12 mouse cellular contexts compared by ENCODE assay signal in the genomic region with DNA sequence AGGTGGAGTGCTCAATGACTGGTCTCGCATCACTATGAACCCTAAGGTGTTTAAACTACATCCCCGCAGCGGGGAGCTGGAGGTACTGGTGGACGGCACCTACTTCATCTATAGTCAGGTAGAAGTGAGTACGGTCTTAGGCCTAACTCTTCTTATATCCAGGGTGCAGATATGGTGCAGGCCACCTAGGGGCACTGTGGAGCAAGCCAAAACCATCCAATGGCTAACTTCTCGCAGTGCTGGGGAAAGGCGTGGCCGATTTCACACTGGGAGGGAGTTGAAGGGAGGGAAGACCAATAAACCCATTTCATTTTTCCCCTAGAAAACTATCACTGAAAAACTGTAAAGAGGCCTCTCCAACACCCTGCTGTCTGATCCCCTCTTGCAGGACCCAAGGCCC. TPM values are rescaled to one million over a fixed set of nuclear protein-coding genes. Genes with fewer than 3 reads are reported as not detected.
DNase-seq lines count a peak whose midpoint lies in the region; ATAC-seq and TF ChIP-seq lines count a peak whose summit lies in the region.
"Had no signal": no experiment of that assay in that cellular context is flagged by ENCODE, and none has a peak within 500 bp of the region (broad histone marks: within the 10 kb centered on the region; RNA-seq: fewer than 3 reads in every experiment).

No protein-coding gene starts in this region.

- no peak overlapping the region for H3K4me2 ChIP-seq in kidney, embryonic 15.5 days
- H3K4me2 ChIP-seq: limb, embryonic 13.5 days had no signal

- H3K9ac ChIP-seq in kidney, embryonic 15.5 days = no peak overlapping the region
- H3K9ac ChIP-seq in MEL (ENCODE audit: control insufficient read depth, low read depth, low read length, poor library complexity, severe bottlenecking) = no peak overlapping the region
- H3K9ac ChIP-seq: limb, embryonic 13.5 days had no signal

- ATAC-seq in kidney, embryonic 15.5 days (replicated peaks; ENCODE audit: low FRiP score) = no peak

- H3K79me2 ChIP-seq in MEL (ENCODE audit: control insufficient read depth, insufficient read depth, low read length, poor library complexity) = no peaks in the 10 kb centered on the region

- no peaks in the 10 kb centered on the region for H3K4me1 ChIP-seq in kidney, adult 2 months (ENCODE audit: control insufficient read depth, insufficient read depth, low read length)
- no peaks in the 10 kb centered on the region for H3K4me1 ChIP-seq in kidney, embryonic 15.5 days
- H3K4me1 ChIP-seq in MEL (ENCODE audit: control insufficient read depth in 1 of 2, insufficient read depth in 2 of 2, low read length in 2 of 2) = peaks cover 0 to 5% of the 10 kb centered on the region in 2 experiments; a peak in 1 of 4 replicates
- no peaks in the 10 kb centered on the region for H3K4me1 ChIP-seq in lung, adult 2 months (ENCODE audit: control insufficient read depth, insufficient read depth, low read length)
- H3K4me1 ChIP-seq in cerebellum, adult 2 months (ENCODE audit: control insufficient read depth, insufficient read depth, low read length) = no peaks in the 10 kb centered on the region
- H3K4me1 ChIP-seq: limb, embryonic 13.5 days had no signal

- no peaks in the 10 kb centered on the region for H3K36me3 ChIP-seq in kidney, adult 2 months (ENCODE audit: control insufficient read depth, insufficient read depth, low read length)
- H3K36me3 ChIP-seq in kidney, embryonic 15.5 days = no peaks in the 10 kb centered on the region
- H3K36me3 ChIP-seq in MEL (ENCODE audit: control insufficient read depth in 1 of 2, insufficient read depth in 2 of 2, low read length in 2 of 2) = peaks cover 0 to 5% of the 10 kb centered on the region in 2 experiments; a peak in 2 of 4 replicates
- H3K36me3 ChIP-seq: limb, embryonic 13.5 days had no signal

- peak; percentile 61 for TF ChIP-seq CTCF in kidney, adult 2 months (conservative IDR thresholded peaks at IDR 0.05; ENCODE audit: insufficient read depth, insufficient read length, low read depth, low read length)
- peak; percentile 41 to 64 (median 46) for TF ChIP-seq CTCF in MEL (IDR thresholded peaks at IDR 0.05 in 2 of 3, conservative IDR thresholded peaks at IDR 0.05 in 1 of 3; ENCODE audit: control insufficient read depth in 1 of 3, insufficient read depth in 1 of 3, low read depth in 2 of 3, low read length in 3 of 3, poor library complexity in 1 of 3, severe bottlenecking in 1 of 3)
- peak; percentile 19; the same call in 1 of the 2 replicates for TF ChIP-seq CTCF in brain, embryonic 14.5 days (IDR thresholded peaks at IDR 0.05; ENCODE audit: borderline replicate concordance, extremely low read depth, insufficient read depth, insufficient read length)
- TF ChIP-seq CTCF in lung, adult 2 months (IDR thresholded peaks at IDR 0.05; ENCODE audit: insufficient read depth, low read length) = peak; percentile 49
- TF ChIP-seq CTCF in cerebellum, adult 2 months (IDR thresholded peaks at IDR 0.05; ENCODE audit: borderline replicate concordance, insufficient read depth, low read depth, low read length) = no peak

- peak; percentile 49 for TF ChIP-seq RAD21 in MEL (IDR thresholded peaks at IDR 0.05; ENCODE audit: low read depth, low read length)

- no peaks in the 10 kb centered on the region for H3K27me3 ChIP-seq in kidney, adult 2 months (replicated peaks; ENCODE audit: control insufficient read depth, insufficient read depth, low read length)
- peaks cover 56% of the 10 kb centered on the region for H3K27me3 ChIP-seq in kidney, embryonic 15.5 days
- no peaks in the 10 kb centered on the region for H3K27me3 ChIP-seq in MEL (ENCODE audit: control insufficient read depth in 1 of 2, insufficient read depth in 2 of 2, low read length in 2 of 2)
- no peaks in the 10 kb centered on the region for H3K27me3 ChIP-seq in cerebellum, adult 2 months (ENCODE audit: control insufficient read depth, insufficient read depth, low read length)

- H3K4me3 ChIP-seq in kidney, adult 2 months (ENCODE audit: insufficient read depth, low read depth, low read length) = no peak overlapping the region
- no peak overlapping the region for H3K4me3 ChIP-seq in kidney, embryonic 15.5 days (replicated peaks)
- no peak overlapping the region for H3K4me3 ChIP-seq in MEL (ENCODE audit: control insufficient read depth in 1 of 2, insufficient read depth in 1 of 2, low read depth in 2 of 2, low read length in 2 of 2)
- no peak overlapping the region for H3K4me3 ChIP-seq in lung, adult 2 months (replicated peaks; ENCODE audit: extremely low read depth, low read depth, low read length)
- no peak overlapping the region for H3K4me3 ChIP-seq in cerebellum, adult 2 months (replicated peaks; ENCODE audit: insufficient read depth, low read depth, low read length)
- H3K4me3 ChIP-seq: limb, embryonic 13.5 days had no signal

- TF ChIP-seq EP300 in MEL (IDR thresholded peaks at IDR 0.05; ENCODE audit: low read depth in 1 of 2, low read length in 2 of 2) = no peak

- no peaks in the 10 kb centered on the region for H3K9me3 ChIP-seq in kidney, embryonic 15.5 days (replicated peaks)
- no peaks in the 10 kb centered on the region for H3K9me3 ChIP-seq in MEL (replicated peaks; ENCODE audit: insufficient read depth, low read length)
- H3K9me3 ChIP-seq: limb, embryonic 13.5 days had no signal

- 80% methylated on average over 8 of the region's 8 CpGs for WGBS in kidney, adult 2 months
- 82% methylated on average over 8 of the region's 8 CpGs for whole genome bisulfite sequencing in kidney, embryonic 15.5 days
- 75% methylated on average over 8 of the region's 8 CpGs for WGBS in lung, adult 2 months
- WGBS in cerebellum, adult 2 months = 87% methylated on average over 8 of the region's 8 CpGs

- TF ChIP-seq POLR2A in kidney, adult 2 months (IDR thresholded peaks at IDR 0.05; ENCODE audit: low read depth, low read length) = no peak
- TF ChIP-seq POLR2A in MEL (IDR thresholded peaks at IDR 0.05; ENCODE audit: control insufficient read depth in 1 of 2, insufficient read depth in 1 of 2, low read depth in 1 of 2, low read length in 2 of 2, poor library complexity in 1 of 2) = no peak
- TF ChIP-seq POLR2A in brain, embryonic 14.5 days (IDR thresholded peaks at IDR 0.05; ENCODE audit: borderline replicate concordance, extremely low read depth, insufficient read depth, insufficient read length, poor library complexity, severe bottlenecking) = no peak
- no peak for TF ChIP-seq POLR2A in lung, adult 2 months (IDR thresholded peaks at IDR 0.05; ENCODE audit: borderline replicate concordance, extremely low read depth, low read depth, low read length)
- TF ChIP-seq POLR2A in cerebellum, adult 2 months (IDR thresholded peaks at IDR 0.05; ENCODE audit: borderline replicate concordance, insufficient read depth, low read length) = no peak

- H3K27ac ChIP-seq in kidney, adult 2 months (ENCODE audit: insufficient read depth, low read depth, low read length) = no peak overlapping the region
- no peak overlapping the region for H3K27ac ChIP-seq in kidney, embryonic 15.5 days
- no peak overlapping the region for H3K27ac ChIP-seq in MEL (ENCODE audit: control insufficient read depth, low read depth, low read length)
- H3K27ac ChIP-seq in cerebellum, adult 2 months (ENCODE audit: insufficient read depth, low read length) = no peak overlapping the region
- H3K27ac ChIP-seq: limb, embryonic 13.5 days had no signal

- peak; percentile 0 for DNase-seq in kidney, adult 2 months
- peak; percentile 61 for DNase-seq in MEL (ENCODE audit: low read depth, low spot score)
- no peak for DNase-seq in brain, embryonic 14.5 days (ENCODE audit: low read depth)
- no peak for DNase-seq in lung, adult 2 months
- DNase-seq in cerebellum, adult 18-20 months = no peak
- DNase-seq in cerebellum, adult 2 months = no peak
- DNase-seq in spleen, adult 18-20 months = no peak

TF ChIP-seq in MEL, 35 proteins besides CTCF, POLR2A, EP300 and RAD21:
- TF ChIP-seq POLR2AphosphoS2 (IDR thresholded peaks at IDR 0.05; ENCODE audit: low read length) (no peak), UBTF (IDR thresholded peaks at IDR 0.05; ENCODE audit: borderline replicate concordance, insufficient read depth, low read depth, low read length) (no peak), ZC3H11A (IDR thresholded peaks at IDR 0.05; ENCODE audit: low read depth, low read length) (peak; percentile 34; the same call in 1 of the 2 replicates), MAX (IDR thresholded peaks at IDR 0.05; ENCODE audit: low read length) (no peak), CHD1 (IDR thresholded peaks at IDR 0.05; ENCODE audit: low read depth, low read length) (no peak), MXI1 (IDR thresholded peaks at IDR 0.05; ENCODE audit: low read depth, low read length) (no peak), USF2 (IDR thresholded peaks at IDR 0.05; ENCODE audit: borderline replicate concordance in 1 of 2, insufficient read depth in 1 of 2, low read depth in 1 of 2, low read length in 2 of 2) (no peak), TBP (IDR thresholded peaks at IDR 0.05; ENCODE audit: low read depth, low read length) (no peak), SMC3 (IDR thresholded peaks at IDR 0.05; ENCODE audit: low read depth, low read length) (peak; percentile 58), TAL1 (IDR thresholded peaks at IDR 0.05; ENCODE audit: low read length) (no peak)

RNA-seq across cellular contexts. Expression of gene Otud6a, which starts 33.8 kb away (rescaled TPM):
- not detected in 2 replicates for polyA plus RNA-seq in kidney, adult 2 months (2012; rRNA removed)
- 0.19 TPM in 1 of 2 replicates, not detected in the other for polyA plus RNA-seq in kidney, embryonic 15.5 days (2015; fragmentation: Nextera tagmentation; extraction: Ambion mirVana)
- total RNA-seq in MEL (2012; rRNA removed) = not detected in 2 replicates
- polyA plus RNA-seq in MEL (2012; ENCODE audit: insufficient read depth in 1 of 2, insufficient read length in 2 of 2, low read depth in 1 of 2, low replicate concordance in 2 of 2, missing spikeins in 1 of 2) = not detected
- polyA plus RNA-seq in brain, embryonic 14.5 days (2012; rRNA removed) = not detected in 2 replicates
- polyA plus RNA-seq in lung, adult 2 months (2012; rRNA removed) = not detected in 2 replicates
- not detected in 2 replicates for polyA plus RNA-seq in cerebellum, adult 2 months (2012; rRNA removed)
- total RNA-seq: heart, adult 18-20 months had no signal
- polyA plus RNA-seq: limb, embryonic 13.5 days; neural tube, embryonic 14.5 days; urinary bladder, adult 2 months had no signal

RNA-seq across cellular contexts. Expression of gene Awat2, which starts 47.5 kb away (rescaled TPM):
- 0.54 and 0.70 TPM in 2 replicates for polyA plus RNA-seq in kidney, adult 2 months (2012; rRNA removed)
- 0.47 and 0.69 TPM in 2 replicates for polyA plus RNA-seq in kidney, embryonic 15.5 days (2015; fragmentation: Nextera tagmentation; extraction: Ambion mirVana)
- 0.65 and 0.78 TPM in 2 replicates for total RNA-seq in MEL (2012; rRNA removed)
- under 1 TPM in 1 of 2 experiments, not detected in 1; 0.95 TPM for polyA plus RNA-seq in MEL (2012; ENCODE audit: insufficient read depth in 1 of 2, insufficient read length in 2 of 2, low read depth in 1 of 2, low replicate concordance in 2 of 2, missing spikeins in 1 of 2)
- polyA plus RNA-seq in brain, embryonic 14.5 days (2012; rRNA removed) = 0.25 and 0.34 TPM in 2 replicates
- 0.44 and 0.77 TPM in 2 replicates for polyA plus RNA-seq in lung, adult 2 months (2012; rRNA removed)
- 0.08 and 0.15 TPM in 2 replicates for polyA plus RNA-seq in cerebellum, adult 2 months (2012; rRNA removed)
- polyA plus RNA-seq: neural tube, embryonic 14.5 days had no signal

Comparison
In these comparisons a context has a peak if more than half of its experiments do, and no peak if none do; other contexts are left out.
1. DNase-seq: peak in kidney, adult 2 months (single experiment) and MEL (single experiment); none in brain, embryonic 14.5 days (single experiment), lung, adult 2 months (single experiment), cerebellum, adult 18-20 months (0 of 2), cerebellum, adult 2 months (0 of 2) and spleen, adult 18-20 months (0 of 2).